Mouse (Mus musculus) limb, embryonic 12.5 days (tissue): ENCODE measurements around the gene Zfp426. TPM values are rescaled to one million over a fixed set of nuclear protein-coding genes. Genes with fewer than 3 reads are reported as not detected.
A peak's percentile ranks its signal among the peaks of the same experiment; 100 is the strongest.

ENCODE experiments used
- ATAC-seq: fragments of 200-750 bp; cut with Nextera tagmentation; 2 replicates; pipeline ENCODE4 v1.8.0; 2017; ENCODE audit warnings: low read depth, moderate TSS enrichment; ENCODE audit not compliant: insufficient number of reproducible peaks, insufficient read depth, low FRiP score, low TSS enrichment
- H3K27ac ChIP-seq: fragments of 300-500 bp; sonication (generic); 2 replicates; pipeline ENCODE4 v1.5.1; 2016; ENCODE audit warnings: mild to moderate bottlenecking, moderate library complexity
- H3K27me3 ChIP-seq: fragments of 300-500 bp; sonication (generic); 2 replicates; pipeline ENCODE4 v1.6.1; 2016; ENCODE audit warnings: mild to moderate bottlenecking, moderate library complexity
- H3K36me3 ChIP-seq: fragments of 300-500 bp; sonication (generic); 2 replicates; pipeline ENCODE4 v1.6.1; 2016; ENCODE audit warnings: mild to moderate bottlenecking, moderate library complexity
- H3K4me1 ChIP-seq: fragments of 300-500 bp; sonication (generic); replicated peaks from 2 replicates; pipeline ENCODE4 v1.6.1; 2016
- H3K4me2 ChIP-seq: fragments of 300-500 bp; sonication (generic); 2 replicates; pipeline ENCODE4 v1.6.1; 2016; ENCODE audit warnings: mild to moderate bottlenecking, moderate library complexity
- H3K4me3 ChIP-seq: fragments of 300-500 bp; sonication (generic); replicated peaks from 2 replicates; pipeline ENCODE4 v1.5.1; 2016; ENCODE audit warnings: mild to moderate bottlenecking
- H3K9ac ChIP-seq: fragments of 300-500 bp; sonication (generic); replicated peaks from 2 replicates; pipeline ENCODE4 v1.6.1; 2016; ENCODE audit warnings: mild to moderate bottlenecking, moderate library complexity
- H3K9me3 ChIP-seq: fragments of 300-500 bp; sonication (generic); 2 replicates; pipeline ENCODE4 v1.6.1; 2016; ENCODE audit warnings: mild to moderate bottlenecking, moderate library complexity
- WGBS: fragments of 180-500 bp; shearing (Covaris S2); methylation state at CpG from one replicate; pipeline ENCODE4 v1.1.7; 2016; 5-methylcytosine and 5-hydroxymethylcytosine counted together
- polyA plus RNA-seq: library from polyadenylated mRNA; unstranded; fragments of >200 nt; fragmentation: Nextera tagmentation; extraction: Ambion mirVana; gene quantifications from 2 replicates; pipeline ENCODE4 v1.2.1, GENCODE M21; 2016

Gene Zfp426
- polyA plus RNA-seq, 1 experiment from 2014 or later = 21.4 TPM

- Histone ChIP-seq H3K4me1 (no peaks in the 10 kb centered on the region), H3K9ac (no peak overlapping the region), H3K9me3 (no peaks in the 10 kb centered on the region), H3K4me3 (no peak overlapping the region), H3K4me2 (no peak overlapping the region), H3K27ac (no peak overlapping the region), H3K36me3 (peaks cover 85% of the 10 kb centered on the region), H3K27me3 (no peaks in the 10 kb centered on the region)
- WGBS = 75% methylated on average over 1 of the region's 1 CpGs
- ATAC-seq = no peak
Observed at GRCm38 (mm10) chr9:20510346-20510745, 17.8 kb upstream of the Zfp426 start.

DNA sequence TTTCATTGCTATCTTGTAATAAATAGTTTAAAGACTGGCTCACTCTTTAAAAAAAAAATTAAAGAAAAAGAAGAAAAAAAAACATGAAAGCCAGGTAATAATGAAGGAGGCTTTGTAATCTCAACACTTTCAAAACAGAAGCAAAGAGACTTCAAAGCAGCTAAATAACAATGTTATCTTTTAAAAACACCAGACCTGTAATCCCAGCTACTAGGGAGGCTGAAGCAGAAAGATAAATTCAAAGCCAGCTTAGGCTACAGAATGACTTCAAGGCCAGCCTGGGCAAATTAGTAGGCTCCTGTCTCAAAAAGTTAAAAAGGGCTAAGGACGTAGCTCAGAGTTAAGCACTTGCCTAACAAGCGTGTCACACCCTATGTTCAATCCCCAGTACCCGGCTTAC is 17.1 kb upstream of the Zfp426 start:
- H3K4me3 ChIP-seq = no peak overlapping the region
- no peaks in the 10 kb centered on the region for H3K9me3 ChIP-seq
- H3K27ac ChIP-seq = no peak overlapping the region
- H3K9ac ChIP-seq = no peak overlapping the region
- 80% methylated on average over 3 of the region's 3 CpGs for WGBS
- ATAC-seq = no peak
- peaks cover 85% of the 10 kb centered on the region for H3K36me3 ChIP-seq
- no peaks in the 10 kb centered on the region for H3K4me1 ChIP-seq
- H3K4me2 ChIP-seq = no peak overlapping the region
- no peaks in the 10 kb centered on the region for H3K27me3 ChIP-seq

DNA sequence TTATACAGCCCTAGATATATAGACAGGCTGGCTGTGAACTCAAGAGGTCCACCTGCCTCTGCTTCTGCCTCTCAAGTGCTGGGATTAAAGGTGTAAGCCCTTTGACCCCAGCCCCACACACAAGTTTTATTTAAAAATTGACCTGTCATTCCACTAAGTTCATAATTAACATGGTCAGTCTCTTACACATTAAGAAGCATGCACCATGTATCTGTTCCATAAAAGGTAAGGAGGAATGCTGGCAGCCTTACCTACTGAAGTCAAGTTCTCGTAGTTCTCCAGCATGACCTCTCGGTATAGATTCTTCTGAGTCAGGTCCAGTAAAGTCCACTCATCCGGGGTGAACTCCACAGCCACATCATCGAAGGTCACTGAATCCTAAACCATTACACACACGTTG is 12.3 kb upstream of the Zfp426 start:
- peaks cover 85% of the 10 kb centered on the region for H3K36me3 ChIP-seq
- no peaks in the 10 kb centered on the region for H3K9me3 ChIP-seq
- H3K27ac ChIP-seq = no peak overlapping the region
- no peaks in the 10 kb centered on the region for H3K27me3 ChIP-seq
- H3K4me2 ChIP-seq = no peak overlapping the region
- no peaks in the 10 kb centered on the region for H3K4me1 ChIP-seq
- no peak overlapping the region for H3K4me3 ChIP-seq
- ATAC-seq = no peak
- WGBS = 91% methylated on average over 5 of the region's 5 CpGs
- no peak overlapping the region for H3K9ac ChIP-seq

- peak overlapping the region; percentile 74 for H3K4me2 ChIP-seq
- H3K9me3 ChIP-seq = no peaks in the 10 kb centered on the region
- ATAC-seq = no peak
- peak overlapping the region; percentile 86 for H3K9ac ChIP-seq
- H3K4me1 ChIP-seq = peaks cover 17% of the 10 kb centered on the region
- peaks cover 36% of the 10 kb centered on the region for H3K36me3 ChIP-seq
- peak overlapping the region; percentile 97 for H3K27ac ChIP-seq
- peak overlapping the region; percentile 85 for H3K4me3 ChIP-seq
- no peaks in the 10 kb centered on the region for H3K27me3 ChIP-seq
- 9% methylated on average over 9 of the region's 9 CpGs for WGBS
Observed at GRCm38 (mm10) chr9:20493281-20493680, 735 bp upstream of the Zfp426 start.

- ATAC-seq = no peak
- no peaks in the 10 kb centered on the region for H3K9me3 ChIP-seq
- H3K27ac ChIP-seq = peak overlapping the region; percentile 97
- H3K27me3 ChIP-seq = no peaks in the 10 kb centered on the region
- H3K4me3 ChIP-seq = peak overlapping the region; percentile 85
- peaks cover 17% of the 10 kb centered on the region for H3K4me1 ChIP-seq
- peak overlapping the region; percentile 74 for H3K4me2 ChIP-seq
- peaks cover 23% of the 10 kb centered on the region for H3K36me3 ChIP-seq
- WGBS = 11% methylated on average over 20 of the region's 20 CpGs
- peak overlapping the region; percentile 86 for H3K9ac ChIP-seq
Observed at GRCm38 (mm10) chr9:20491858-20492526, 554 bp downstream of the Zfp426 start.

GRCm38 (mm10) chr9:20489536-20489935 is 3.0 kb downstream of the Zfp426 start:
- H3K36me3 ChIP-seq = peaks cover 30% of the 10 kb centered on the region
- no peak for ATAC-seq
- no peak overlapping the region for H3K4me2 ChIP-seq
- no peaks in the 10 kb centered on the region for H3K27me3 ChIP-seq
- H3K9ac ChIP-seq = no peak overlapping the region
- H3K27ac ChIP-seq = no peak overlapping the region
- 89% methylated on average over 5 of the region's 5 CpGs for WGBS
- no peaks in the 10 kb centered on the region for H3K9me3 ChIP-seq
- H3K4me1 ChIP-seq = peaks cover 17% of the 10 kb centered on the region
- H3K4me3 ChIP-seq = no peak overlapping the region

DNA sequence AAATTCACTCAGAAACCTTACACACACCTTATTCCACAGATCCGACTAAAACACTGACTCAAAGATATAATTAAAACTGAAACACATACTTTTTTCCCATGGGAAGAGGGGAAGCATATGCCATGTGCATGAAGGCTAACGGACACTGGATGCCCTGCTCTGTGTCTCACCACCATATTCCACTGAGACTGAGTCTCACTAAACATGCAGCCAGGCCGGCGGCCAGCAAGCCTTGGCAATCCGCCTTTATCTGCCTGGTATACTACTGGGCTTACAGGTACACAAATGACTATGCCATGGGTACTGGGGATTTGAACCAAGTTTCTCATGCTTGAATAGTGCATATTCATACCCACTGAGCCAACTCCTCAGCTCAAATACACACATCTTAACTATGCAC is 13.2 kb downstream of the Zfp426 start:
- no peak overlapping the region for H3K4me2 ChIP-seq
- no peaks in the 10 kb centered on the region for H3K9me3 ChIP-seq
- no peak for ATAC-seq
- H3K36me3 ChIP-seq = peaks cover 72% of the 10 kb centered on the region
- no peaks in the 10 kb centered on the region for H3K27me3 ChIP-seq
- 89% methylated on average over 5 of the region's 5 CpGs for WGBS
- no peak overlapping the region for H3K27ac ChIP-seq
- H3K4me3 ChIP-seq = no peak overlapping the region
- H3K9ac ChIP-seq = no peak overlapping the region
- no peaks in the 10 kb centered on the region for H3K4me1 ChIP-seq

DNA sequence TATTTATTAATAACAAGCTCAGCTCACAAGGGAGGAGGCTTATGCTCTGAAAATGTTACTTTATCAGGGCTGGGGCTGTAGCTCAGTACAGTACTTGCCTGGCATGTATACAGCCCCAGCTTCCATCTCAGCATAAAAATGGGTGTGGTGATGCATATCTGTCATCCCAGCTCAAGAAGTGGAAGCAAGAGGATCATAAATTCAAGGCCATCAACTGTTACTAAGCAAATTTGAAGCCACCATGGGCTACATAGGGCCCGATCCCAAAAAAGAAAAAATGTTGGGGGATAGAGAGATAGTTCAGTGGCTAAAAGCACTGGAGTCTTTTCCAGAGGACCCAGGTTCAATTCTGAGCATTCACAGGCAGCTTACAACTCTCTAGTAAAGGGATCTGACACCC is 15.9 kb downstream of the Zfp426 start:
- H3K4me2 ChIP-seq = no peak overlapping the region
- ATAC-seq = no peak
- H3K27me3 ChIP-seq = no peaks in the 10 kb centered on the region
- H3K36me3 ChIP-seq = peaks cover 74% of the 10 kb centered on the region
- H3K4me3 ChIP-seq = no peak overlapping the region
- H3K27ac ChIP-seq = no peak overlapping the region
- 96% methylated on average over 1 of the region's 1 CpGs for WGBS
- no peaks in the 10 kb centered on the region for H3K4me1 ChIP-seq
- no peaks in the 10 kb centered on the region for H3K9me3 ChIP-seq
- H3K9ac ChIP-seq = no peak overlapping the region

- no peak overlapping the region for H3K9ac ChIP-seq
- H3K27me3 ChIP-seq = no peaks in the 10 kb centered on the region; the same call in 1 of the 2 replicates
- no peaks in the 10 kb centered on the region for H3K4me1 ChIP-seq
- H3K27ac ChIP-seq = no peak overlapping the region
- H3K4me2 ChIP-seq = no peak overlapping the region
- H3K9me3 ChIP-seq = peaks cover 17% of the 10 kb centered on the region
- no peak overlapping the region for H3K4me3 ChIP-seq
- no peak for ATAC-seq
- WGBS = 61% methylated on average over 7 of the region's 7 CpGs
- H3K36me3 ChIP-seq = peaks cover 33% of the 10 kb centered on the region
Observed at GRCm38 (mm10) chr9:20466761-20467442, 25.6 kb downstream of the Zfp426 start.

GRCm38 (mm10) chr9:20459377-20460317 is 32.9 kb downstream of the Zfp426 start, which contains the start of gene Zfp26:
TSS of gene Zfp26 (minus strand) at chr9:20460162.
- no peaks in the 10 kb centered on the region; the same call in 1 of the 2 replicates for H3K27me3 ChIP-seq
- H3K9me3 ChIP-seq = no peaks in the 10 kb centered on the region
- H3K4me2 ChIP-seq = peak within 1 kb of the TSS; percentile 82
- H3K9ac ChIP-seq = peak within 1 kb of the TSS; percentile 91
- H3K4me1 ChIP-seq = peaks cover 8% of the 10 kb centered on the region
- peak within 1 kb of the TSS; percentile 81 for H3K4me3 ChIP-seq
- H3K27ac ChIP-seq = peak within 1 kb of the TSS; percentile 92
- WGBS = under 1% methylated on average over 48 of the region's 48 CpGs
- peak; percentile 85 for ATAC-seq
- peaks cover 30% of the 10 kb centered on the region for H3K36me3 ChIP-seq

- Histone ChIP-seq H3K27me3 (no peaks in the 10 kb centered on the region), H3K4me3 (no peak overlapping the region), H3K27ac (no peak overlapping the region), H3K9me3 (no peaks in the 10 kb centered on the region), H3K4me2 (no peak overlapping the region), H3K9ac (no peak overlapping the region), H3K36me3 (peaks cover 59% of the 10 kb centered on the region), H3K4me1 (peaks cover 4% of the 10 kb centered on the region)
- WGBS = 93% methylated on average over 4 of the region's 4 CpGs
- no peak for ATAC-seq
Observed at GRCm38 (mm10) chr9:20453647-20454046, 38.9 kb downstream of the Zfp426 start.
